Mouse (Mus musculus): Measurements from ENCODE around the gene Plxdc1.

Gene Plxdc1

DNA sequence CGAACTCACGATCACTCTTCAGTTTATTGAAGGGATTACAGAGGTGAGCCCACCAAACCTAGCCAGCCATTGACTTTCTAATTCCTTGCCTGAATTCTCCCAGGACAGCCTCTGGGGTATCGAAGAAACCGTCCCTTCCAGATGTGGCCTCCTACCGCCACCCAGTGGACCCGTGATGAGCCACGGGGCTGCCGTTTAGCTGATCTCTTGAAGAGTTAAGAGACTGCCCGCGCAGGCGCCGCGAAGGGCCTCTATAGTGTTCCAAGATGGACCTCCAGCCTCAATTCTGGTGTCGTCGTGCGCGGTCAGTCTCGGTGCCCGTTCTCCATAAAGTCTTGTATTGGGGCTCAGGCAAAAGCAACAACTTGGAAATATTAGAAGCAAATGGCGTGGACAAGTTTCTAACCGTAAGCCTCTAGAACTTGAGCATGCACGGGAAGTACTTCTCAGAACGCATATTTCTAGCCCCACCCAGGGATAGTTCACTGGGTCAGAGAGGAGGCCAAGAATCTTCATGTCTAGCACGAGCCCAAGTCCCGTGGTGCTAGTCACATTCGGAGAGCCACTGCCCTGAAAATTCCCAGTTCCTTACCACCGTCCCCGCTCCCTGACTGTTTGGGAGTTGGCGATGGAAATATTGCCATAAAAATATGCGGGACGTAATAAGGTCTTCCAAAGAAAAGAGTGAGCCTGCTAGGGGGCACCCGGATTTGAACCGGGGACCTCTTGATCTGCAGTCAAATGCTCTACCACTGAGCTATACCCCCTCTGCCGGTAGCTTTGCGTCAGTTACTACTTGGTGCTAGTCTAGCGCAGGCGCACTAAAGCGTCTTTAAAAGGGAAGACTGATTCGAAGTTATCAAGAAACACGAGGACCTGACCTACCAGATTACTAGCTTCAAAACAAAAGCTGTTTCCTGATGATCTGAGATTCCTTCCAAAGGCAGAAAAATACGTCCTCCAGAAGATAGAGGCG, 1.6 kb upstream of the Plxdc1 start:
- peak; percentile 94 for DNase-seq

DNA sequence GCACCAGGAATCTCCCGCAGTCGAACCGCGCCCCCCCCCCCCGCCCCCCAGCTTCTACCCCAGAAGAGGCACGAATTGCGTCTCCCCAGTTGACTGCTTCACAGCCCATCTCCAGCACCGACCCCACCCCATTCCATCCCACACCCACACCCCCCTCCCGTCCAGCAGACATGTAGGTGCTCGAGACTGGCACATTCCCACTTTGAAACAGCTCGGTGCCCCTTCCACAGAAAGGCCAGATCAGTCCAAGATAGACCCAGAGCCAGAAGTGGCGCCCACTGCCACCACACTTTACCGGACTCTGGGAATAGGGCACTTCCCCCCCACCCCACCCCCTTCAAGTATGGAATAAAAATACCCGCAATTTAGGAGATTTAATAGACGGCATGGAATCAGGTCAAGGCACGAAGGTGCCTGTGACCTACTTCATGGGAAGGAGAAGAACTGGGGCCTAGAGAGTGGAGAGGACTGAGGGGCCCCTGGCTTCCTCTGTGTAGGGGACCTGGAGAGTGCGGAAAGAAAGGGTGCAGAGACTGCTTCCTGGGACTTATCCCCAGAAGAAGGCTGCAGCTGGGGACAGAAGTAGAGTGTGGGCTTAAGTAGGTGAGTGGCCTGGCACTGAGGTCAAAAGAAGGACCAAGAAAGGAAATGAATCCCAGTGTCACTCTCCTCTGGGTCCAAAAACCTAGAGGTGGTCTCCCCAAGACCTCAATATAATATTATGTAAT, 658 bp upstream of the Plxdc1 start:
- DNase-seq = no peak

DNA sequence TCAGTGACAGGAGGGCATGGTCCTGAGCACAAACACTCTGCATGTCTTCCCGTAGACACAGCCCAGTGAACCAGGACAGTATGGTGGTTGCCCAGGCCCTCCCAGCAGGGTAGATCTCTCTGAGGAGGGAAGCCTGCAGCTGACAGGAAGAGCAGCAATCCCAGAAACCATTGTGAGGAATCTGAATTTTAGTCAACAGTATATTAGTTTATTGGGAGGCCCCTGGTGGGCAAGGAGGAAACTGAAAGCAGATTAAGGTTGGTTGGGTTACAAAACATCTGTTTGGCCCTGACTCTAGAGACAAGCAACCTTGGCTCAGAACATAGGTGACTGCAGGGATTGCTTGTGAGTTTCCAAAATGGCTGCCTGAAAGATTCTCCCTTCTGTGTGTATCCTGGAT, 2.3 kb downstream of the Plxdc1 start:
- no peak for DNase-seq

DNA sequence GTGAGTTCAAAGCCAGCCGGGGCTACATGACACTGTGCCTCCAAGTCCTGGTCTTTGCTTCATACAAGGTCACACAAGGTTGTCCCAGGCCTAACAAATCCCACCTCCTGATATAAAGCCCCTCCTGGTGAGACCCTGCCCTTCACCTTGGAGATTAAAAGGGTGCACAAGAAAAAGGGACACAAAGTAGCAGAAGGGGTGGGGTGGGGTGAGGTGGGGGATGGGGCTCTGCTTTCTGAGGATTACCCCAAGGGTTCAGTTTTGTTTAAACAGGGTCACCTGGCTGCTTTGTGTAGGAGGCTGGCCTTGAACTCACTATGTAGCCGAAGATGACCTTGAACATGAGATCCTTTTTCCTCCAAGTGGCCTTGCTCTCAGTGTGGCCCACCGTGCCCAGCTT, 2.7 kb downstream of the Plxdc1 start:
- no peak for DNase-seq

DNA sequence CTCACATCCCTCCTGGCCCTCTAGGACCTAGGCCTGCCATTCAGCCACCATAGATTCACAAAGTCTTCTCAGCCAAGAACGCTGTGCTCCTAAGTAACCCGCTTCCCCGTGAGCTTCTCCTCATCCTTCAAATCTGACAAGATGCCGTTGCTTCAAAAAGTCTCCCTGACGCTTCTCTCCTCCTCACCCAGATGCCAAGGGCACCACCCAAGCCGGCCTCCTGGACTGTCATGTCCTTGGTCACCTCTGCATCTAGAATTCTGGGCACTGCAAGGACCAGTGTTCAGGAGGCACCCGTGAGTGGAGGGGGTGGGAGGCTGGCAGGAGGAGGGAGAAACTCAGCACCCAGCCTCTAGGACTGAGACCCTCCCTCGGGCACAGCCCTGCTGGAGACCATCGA, 3.5 kb downstream of the Plxdc1 start:
- DNase-seq = no peak

DNA sequence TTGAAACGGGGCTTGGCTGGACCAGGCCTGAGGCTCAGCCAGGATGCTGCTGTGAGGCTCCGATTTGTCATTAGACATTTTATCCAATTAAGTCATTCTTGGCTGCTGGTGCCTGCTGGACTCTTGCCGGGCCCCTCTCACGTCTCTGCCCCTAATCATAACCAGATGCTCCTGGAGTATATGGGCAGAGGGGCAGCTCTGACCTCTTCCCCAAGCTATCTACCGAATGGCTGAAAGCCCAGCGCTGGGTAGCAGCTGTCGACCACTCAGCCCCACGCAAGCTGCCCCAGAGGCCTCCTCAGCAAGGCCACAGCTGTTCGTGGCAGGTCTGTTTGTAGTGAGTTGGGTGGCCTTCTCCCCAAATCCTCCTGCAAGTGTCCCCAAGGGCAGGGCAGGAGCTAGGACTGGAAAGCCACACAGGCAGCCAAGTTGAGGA, 5.7 kb downstream of the Plxdc1 start:
- peak; percentile 65 for DNase-seq

DNA sequence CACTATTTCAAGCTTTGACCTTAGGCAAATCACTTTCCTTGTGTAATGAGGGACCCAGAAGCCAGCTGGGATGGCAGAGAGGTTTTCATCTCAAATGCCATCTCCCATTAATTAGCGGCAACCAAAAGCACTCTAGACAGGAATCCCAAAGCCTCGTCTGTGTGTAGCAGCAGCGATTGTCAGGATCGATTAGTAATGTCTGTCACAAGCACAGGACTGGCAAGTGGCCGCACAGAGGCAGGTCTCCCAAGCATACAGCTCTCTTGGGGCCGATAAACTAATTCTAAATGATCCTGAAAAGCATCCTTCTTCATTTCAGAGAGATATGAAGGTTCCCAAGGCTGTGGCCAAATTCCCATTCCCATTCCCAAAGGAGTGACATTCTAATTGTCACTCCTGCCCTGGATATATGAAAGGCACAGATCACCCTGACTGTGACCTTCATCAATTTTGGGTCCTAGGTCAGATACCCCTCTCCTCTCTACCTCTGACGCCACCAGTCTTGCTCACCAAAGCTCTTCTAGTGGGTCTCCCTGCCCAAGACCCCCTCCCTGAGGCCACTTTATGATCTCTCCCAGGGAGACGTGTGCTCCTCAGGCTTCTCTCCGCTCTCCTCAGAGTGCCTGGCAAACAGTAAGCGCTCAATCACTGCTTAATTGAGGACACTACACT, 6.3 kb downstream of the Plxdc1 start:
- peak; percentile 62 for DNase-seq

DNA sequence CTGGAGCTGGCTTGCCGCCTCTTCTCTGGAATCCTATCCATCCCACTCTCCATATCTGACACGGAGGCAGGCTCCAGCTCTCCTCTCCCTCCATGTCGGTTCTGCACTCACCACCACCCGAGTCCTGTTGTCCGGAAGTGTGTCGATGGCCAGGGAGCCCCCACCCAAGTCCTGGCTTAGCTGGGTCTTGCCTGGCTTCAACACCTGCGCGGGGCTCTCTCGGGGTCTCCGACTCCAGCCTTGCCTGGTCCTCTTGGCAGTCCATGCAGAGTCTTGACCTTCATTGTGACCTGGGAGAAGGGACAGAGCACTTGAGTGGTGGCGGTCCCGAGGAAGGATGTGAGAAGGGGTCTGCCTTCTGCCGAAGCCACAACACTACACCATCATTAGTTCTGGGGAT, 7.9 kb downstream of the Plxdc1 start:
- no peak for DNase-seq

DNA sequence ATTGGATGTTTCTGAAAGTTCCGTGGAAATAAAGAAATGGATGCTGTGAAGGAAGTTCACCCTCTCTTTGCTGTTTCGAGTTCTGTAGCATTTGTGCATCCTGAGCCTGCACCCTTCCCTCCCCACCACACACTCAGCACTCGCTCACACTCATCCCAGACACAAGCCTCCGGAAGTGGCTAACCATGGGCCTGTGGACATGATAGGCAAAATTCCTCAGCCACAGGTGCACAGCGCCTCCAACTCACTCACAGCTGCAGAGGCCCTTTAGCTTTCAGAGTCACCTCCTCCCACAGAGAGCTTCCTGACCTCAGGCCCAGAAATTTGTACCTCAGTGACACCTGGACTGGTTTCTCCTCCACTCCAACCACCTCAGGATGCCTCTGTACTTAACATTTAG, 8.4 kb downstream of the Plxdc1 start:
- no peak for DNase-seq

DNA sequence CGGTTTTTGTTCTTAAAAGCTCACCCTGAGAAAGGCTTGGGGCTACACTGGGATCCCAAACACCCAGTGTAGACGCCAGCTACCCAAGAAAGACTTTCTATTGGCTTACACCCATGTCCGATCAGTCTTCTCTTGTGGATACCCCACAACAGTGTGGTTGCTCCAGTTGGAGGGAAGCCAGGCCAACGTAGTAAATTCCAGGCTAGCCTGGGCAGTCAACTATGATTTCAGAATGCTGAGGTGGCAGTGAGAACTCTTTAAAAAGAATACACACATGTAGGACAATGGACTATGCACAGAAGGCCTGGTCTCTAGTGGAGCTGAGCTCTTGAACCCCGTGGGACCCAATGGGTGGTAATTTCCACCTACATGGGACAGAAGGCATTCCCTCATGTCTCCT, 11.5 kb downstream of the Plxdc1 start:
- no peak for DNase-seq

DNA sequence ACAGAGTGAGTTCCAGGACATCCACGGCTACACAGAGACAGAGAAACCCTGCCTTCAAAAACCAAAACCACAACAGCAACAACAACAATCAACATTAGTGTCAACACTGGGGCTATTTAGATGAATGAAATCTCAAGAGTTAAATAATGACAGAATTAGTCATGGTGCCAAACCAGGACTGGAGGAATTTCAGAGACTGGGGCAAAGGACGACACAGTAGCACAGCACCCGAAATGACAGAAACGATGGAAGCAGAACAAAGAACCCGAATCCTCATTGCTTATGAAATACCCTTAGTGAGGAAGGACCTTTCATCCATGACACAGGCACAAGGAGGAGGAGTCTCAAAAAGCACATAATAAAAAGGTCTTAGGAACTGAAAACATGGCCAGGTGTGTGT, 12.1 kb downstream of the Plxdc1 start:
- DNase-seq = no peak

DNA sequence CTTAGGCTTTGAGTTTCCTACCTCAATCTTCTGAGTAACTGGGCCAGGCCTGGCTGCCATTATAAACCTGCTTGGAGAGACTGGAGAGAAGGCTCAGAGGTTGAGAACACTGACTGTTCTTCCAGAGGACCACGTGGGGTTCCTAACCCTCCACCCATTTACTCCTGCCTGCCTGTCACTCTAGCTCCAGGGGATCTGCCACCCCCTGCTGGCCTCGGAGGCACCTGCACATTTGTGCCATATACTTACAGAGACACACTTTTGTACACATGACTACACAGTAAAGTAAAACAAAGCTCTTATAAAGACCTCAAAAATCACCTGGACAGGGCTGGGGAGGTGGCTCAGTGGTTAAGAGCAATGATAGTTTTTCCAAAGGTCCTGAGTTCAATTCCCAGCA, 13.8 kb downstream of the Plxdc1 start:
- no peak for DNase-seq

DNA sequence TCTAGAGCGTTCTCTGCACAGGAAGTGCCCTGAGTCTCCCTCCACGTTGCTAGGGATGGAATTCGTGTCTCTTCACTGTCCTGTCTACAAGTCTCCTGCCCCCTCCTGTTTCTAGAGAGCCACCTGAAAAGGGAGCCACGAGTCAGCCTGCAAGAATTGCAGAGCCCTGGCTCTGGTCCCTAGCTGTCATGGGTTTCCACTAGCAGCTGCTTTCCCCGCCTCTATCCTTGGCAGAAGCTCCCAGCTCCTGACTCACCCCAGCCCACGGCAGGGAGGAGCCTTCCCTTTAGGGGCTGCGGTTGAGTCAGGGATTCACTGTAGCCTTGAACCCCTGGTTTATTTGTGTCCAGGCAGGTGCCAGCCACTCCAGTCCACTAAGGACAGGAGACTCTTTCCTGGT, 15.0 kb downstream of the Plxdc1 start:
- no peak for DNase-seq

DNA sequence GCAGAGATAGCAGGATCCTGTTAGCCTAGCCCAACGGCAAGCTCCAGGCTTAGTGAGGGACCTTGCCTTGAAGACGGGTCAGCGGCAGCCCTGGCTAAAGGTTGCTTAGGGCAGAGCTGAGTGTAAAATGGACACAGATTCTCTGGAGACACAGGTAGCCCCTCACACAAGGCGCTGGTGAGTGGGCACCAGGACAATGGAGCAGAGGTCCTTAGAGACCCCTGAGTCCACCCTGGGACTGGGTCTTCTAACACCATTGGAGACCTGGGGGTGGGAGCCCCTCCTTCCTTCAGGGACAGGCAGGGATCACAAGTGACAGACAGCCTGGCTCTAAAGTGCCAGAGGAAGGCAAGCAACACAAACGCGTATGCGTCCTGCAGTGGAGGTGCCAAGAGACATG, 15.5 kb downstream of the Plxdc1 start:
- no peak for DNase-seq

DNA sequence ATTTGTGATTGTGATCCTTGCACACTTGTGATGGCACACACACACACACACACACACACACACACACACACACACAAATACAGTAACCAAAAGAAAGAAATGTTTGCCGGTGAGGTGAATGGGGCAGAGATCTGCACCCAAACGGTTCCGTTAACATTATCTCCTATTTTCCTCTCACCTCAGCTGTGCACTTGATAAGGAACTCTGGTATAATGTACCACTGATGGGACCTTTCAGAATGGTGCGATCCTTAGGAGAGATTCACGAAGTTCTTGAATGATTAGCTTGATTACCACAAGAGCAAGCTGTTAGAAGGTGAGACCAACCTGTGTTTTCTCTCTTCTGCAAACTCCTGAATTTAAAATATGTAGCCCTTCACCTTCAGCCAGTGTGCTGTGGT, 17.9 kb downstream of the Plxdc1 start:
- DNase-seq = no peak

DNA sequence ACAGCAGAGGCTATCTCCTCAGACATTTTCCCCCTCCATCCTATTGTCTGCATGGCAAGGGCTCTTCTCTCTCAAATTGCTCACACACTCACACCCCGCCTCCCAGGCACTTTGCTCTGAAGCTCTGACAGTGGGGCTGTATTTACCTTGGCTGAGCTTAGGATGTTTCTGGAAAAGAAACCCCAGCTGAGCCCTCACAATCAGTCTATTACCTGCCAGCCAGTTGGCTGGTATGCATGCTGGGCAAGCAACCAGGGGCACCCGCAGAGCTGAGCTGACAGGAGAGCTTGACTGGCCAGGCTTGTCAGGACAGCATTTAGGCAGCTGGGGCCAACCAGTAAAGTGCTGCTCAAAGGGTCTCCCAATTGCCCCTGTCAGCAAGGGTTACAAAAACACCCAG, 19.1 kb downstream of the Plxdc1 start:
- no peak for DNase-seq

DNA sequence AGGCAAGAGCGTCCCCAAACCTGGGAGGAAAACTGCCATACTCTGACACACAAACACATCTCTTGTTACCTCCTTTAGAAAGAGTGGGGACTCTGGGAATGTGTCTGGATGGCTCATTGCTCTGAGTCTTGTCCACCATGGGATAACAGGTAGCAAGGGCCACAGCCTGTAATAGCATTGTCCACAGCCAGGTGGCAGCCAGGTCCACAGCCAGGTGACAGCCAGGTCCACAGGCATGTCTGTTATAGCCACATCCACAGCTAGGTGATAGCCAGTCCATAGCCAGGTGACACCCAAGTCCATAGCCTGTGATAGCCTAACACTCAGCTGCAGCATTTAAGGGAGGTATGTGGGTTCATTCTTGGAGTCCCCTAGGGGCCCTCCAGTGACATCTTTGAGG, 25.3 kb downstream of the Plxdc1 start:
- DNase-seq = no peak

DNA sequence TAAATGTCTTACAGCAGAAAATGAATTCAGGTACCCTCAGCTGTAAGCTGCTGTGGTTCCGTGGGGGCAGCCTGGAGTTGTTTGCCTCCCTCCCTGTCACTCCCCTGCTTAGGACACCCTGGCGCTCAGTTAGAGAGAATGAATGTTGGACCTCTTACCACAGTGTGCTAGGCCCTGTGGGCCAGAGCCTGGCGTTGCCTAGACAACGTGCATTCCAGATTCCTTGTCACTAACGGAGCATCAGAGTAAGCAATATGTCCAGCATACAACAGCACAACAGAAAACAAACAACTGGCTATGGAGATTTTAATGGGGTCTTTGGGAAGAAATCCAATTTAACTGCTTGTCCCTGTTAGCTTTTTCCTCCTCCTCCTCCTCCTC, 27.0 kb downstream of the Plxdc1 start:
- DNase-seq = peak; percentile 32

DNA sequence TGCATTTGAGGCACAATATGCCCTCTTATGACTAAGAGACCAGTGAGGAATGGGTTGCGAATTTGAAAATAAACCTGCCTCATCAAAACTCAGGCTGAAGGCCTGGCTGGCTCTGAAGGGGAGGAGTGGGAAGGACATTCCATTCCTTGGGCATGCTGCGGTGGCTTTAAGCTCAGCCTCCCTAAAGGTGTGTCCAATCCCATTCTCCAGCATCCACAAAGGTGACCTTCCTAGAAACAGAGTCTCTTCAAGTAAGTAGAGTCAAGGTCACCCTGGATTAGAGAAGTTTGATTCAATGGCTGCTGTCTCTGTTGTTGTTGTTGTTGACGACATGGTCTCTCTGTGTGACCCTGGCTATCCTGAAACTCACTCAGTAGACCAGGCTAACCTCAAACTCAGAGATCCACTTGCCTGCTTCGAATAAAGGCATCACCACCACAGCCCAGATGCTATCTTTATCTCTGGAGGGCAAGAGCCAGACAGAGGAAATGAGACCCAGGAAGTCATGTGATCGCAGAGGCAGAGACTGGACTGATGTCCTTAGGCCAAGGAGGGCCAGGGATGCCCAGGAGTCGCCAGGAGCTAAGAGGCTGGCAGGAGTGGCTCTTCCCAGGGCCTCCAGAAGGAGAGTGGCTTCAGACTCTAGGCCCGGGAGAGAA, 27.5 kb downstream of the Plxdc1 start:
- no peak for DNase-seq

DNA sequence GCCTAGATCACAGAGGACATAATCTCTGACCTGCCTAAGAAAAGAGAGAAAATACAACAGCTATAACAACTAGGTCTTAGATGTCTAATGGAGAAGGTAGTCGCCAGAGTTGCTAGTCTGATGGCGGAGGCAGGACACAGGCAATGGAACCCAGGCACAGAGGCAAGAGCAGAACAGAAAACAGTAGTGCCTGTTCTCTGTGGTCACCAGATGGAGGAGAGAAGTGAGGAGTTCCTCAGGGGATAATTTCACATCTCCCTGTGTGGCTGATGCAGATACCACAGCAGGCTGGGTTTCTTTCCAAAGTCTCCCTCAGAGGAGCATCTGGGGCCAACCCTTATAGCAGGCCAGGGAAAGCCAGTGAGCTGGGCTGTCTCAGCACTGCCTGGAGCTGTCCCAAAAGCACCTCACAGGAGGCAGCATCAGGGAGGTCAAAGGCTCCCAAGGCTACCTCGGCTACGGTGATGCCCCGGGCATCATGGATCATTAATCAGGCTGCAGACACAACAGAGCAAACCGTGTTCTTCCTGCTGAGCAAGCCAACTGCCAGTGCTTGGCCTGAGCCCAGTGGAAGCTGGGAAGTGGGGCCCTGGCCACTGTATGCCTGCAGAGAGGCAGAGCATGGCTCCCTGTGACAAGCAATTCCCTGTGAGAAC, 29.2 kb downstream of the Plxdc1 start:
- peak; percentile 37 for DNase-seq

DNA sequence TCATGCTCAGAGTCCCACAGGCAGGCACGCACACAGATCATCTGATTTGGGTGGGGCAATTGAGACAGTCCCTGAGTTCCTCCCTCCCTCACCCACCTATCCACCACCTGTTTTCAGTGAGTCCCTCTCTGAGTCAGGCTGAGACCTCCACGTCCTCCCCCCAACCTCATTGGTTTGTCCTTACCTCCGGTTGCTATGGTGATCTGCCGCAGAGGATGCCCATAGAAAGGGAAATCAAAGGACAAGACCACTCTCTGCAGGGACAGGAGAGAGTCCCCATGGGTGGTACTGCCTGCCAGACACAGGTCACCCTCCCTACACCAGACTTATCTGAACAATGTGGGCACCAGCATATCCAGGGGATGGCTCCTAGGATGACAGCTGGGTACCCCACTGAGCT, 30.3 kb downstream of the Plxdc1 start:
- no peak for DNase-seq

DNA sequence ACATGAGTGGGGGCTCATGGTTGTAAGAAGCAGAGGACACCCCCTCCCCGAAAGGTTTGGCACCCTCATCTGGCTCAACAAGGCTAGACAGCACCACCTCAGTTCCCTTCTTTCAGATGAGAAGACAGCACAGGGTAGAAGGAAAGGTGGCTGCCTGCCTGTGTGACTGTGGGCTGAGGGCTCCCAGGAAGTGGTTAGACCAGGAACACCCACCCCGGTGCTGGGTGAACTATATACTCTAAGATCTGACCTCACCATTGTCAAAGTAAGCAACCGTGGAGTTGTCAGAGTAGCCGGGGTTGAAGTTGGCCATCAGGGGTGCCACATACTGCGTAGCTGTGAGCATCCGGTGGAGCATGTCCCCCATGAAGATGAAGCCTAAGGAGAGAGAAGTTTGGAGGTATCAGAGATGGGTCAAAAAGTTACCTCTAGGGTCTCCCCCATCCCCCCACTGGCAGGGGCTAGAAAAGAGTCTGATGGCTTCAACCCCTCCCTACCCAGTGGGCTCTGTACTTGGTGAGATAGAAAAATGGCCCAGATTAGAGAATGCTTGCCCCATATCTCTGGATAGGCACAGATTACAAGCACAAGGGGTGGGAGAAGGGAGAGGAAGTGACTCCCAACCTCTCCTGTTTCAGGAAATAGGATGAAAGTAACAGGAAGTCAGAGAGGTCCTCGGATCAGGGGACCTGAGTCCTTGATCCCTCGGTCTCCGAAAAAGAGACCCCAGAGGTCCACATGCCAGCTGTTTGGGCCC, 30.9 kb downstream of the Plxdc1 start:
- DNase-seq = no peak

All from retina, postnatal 1 day (tissue).